Mouse (Mus musculus): ENCODE data around the gene Abraxas2. TPM values are rescaled to one million over a fixed set of nuclear protein-coding genes. Genes with fewer than 3 reads are reported as not detected.
A peak's percentile ranks its signal among the peaks of the same experiment; 100 is the strongest.

Abraxas2 gene
- polyA plus RNA-seq, 1 experiment, result 7.1 TPM

DNA sequence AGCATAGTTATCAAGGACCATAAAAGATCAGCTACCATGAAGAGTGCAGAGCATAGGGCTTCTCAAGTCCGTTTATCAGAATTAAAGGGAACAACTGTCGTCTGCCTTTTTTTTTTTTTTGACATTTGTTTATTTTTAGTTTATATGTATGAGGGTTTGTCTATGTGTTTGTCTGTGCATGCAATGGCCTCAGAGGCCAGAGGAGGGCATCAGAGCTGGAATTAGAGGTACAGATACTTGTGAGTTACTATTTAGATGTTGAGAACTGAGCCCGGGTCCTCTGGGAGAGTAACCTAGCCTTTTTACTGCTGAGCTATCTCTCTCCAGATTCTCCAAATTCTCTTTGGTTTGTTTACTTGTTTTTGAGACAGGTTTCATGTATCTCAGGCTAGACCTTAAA is 44.8 kb downstream of the Abraxas2 start:
- Histone ChIP-seq H3K36me3 (ENCODE audit: control insufficient read depth, insufficient read depth, low read length) (no peaks in the 10 kb centered on the region), H3K4me1 (ENCODE audit: control insufficient read depth, insufficient read depth, insufficient read length) (no peaks in the 10 kb centered on the region), H3K27me3 (ENCODE audit: control insufficient read depth, insufficient read depth, low read length) (no peaks in the 10 kb centered on the region), H3K4me3 (ENCODE audit: extremely low read depth, insufficient read depth, insufficient read length) (no peak overlapping the region), H3K27ac (ENCODE audit: insufficient read depth, low read length) (no peak overlapping the region)
- DNase-seq (ENCODE audit: low read depth in 1 of 2, low spot score in 2 of 2), result no peak
- TF ChIP-seq POLR2A (IDR thresholded peaks at IDR 0.05; ENCODE audit: low read depth, low read length), result no peak
- no peak for TF ChIP-seq CTCF (IDR thresholded peaks at IDR 0.05; ENCODE audit: extremely low read depth, insufficient read depth, insufficient read length, insufficient replicate concordance)
- 72% methylated on average over 3 of the region's 3 CpGs for WGBS

DNA sequence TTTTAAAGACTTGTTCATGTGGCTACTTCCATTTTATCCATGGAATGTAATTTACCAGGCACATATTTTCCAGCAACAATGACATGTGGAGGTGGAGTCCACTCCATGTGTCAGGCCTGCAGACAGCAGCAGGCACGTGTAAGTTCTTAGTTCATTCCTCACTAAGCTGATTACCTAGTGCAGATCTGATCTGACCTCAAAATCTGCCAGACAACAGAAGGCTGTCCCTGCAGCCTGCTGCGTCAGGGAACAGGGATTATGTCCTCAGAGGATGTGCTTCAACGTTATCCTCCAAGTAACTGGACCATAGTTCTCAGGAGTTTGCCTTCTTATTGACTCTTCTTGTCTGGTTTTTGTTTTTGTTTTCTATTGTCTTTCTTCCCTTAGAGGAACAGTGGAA is 62.9 kb downstream of the Abraxas2 start:
- H3K27ac ChIP-seq (ENCODE audit: insufficient read depth, low read length), result no peak overlapping the region
- H3K4me1 ChIP-seq (ENCODE audit: control insufficient read depth, insufficient read depth, insufficient read length), result no peaks in the 10 kb centered on the region
- H3K36me3 ChIP-seq (ENCODE audit: control insufficient read depth, insufficient read depth, low read length), result no peaks in the 10 kb centered on the region
- DNase-seq (ENCODE audit: low read depth in 1 of 2, low spot score in 2 of 2), result no peak
- TF ChIP-seq POLR2A (IDR thresholded peaks at IDR 0.05; ENCODE audit: low read depth, low read length) (no peak), CTCF (IDR thresholded peaks at IDR 0.05; ENCODE audit: extremely low read depth, insufficient read depth, insufficient read length, insufficient replicate concordance) (no peak)
- no peak overlapping the region for H3K4me3 ChIP-seq (ENCODE audit: extremely low read depth, insufficient read depth, insufficient read length)
- no peaks in the 10 kb centered on the region; the same call in 1 of the 2 replicates for H3K27me3 ChIP-seq (ENCODE audit: control insufficient read depth, insufficient read depth, low read length)
- 79% methylated on average over 3 of the region's 3 CpGs for WGBS

- H3K27ac ChIP-seq (ENCODE audit: insufficient read depth, low read length), result no peak overlapping the region
- no peaks in the 10 kb centered on the region for H3K4me1 ChIP-seq (ENCODE audit: control insufficient read depth, insufficient read depth, insufficient read length)
- no peak overlapping the region for H3K4me3 ChIP-seq (ENCODE audit: extremely low read depth, insufficient read depth, insufficient read length)
- 92% methylated on average over 2 of the region's 2 CpGs for WGBS
- H3K36me3 ChIP-seq (ENCODE audit: control insufficient read depth, insufficient read depth, low read length), result no peaks in the 10 kb centered on the region
- H3K27me3 ChIP-seq (ENCODE audit: control insufficient read depth, insufficient read depth, low read length), result no peaks in the 10 kb centered on the region; the same call in 1 of the 2 replicates
- DNase-seq (ENCODE audit: low read depth in 1 of 2, low spot score in 2 of 2), result no peak
- TF ChIP-seq POLR2A (IDR thresholded peaks at IDR 0.05; ENCODE audit: low read depth, low read length) (no peak), CTCF (IDR thresholded peaks at IDR 0.05; ENCODE audit: extremely low read depth, insufficient read depth, insufficient read length, insufficient replicate concordance) (no peak)
Measured at GRCm38 (mm10) chr7:132925227-132925626, 66.2 kb downstream of the Abraxas2 start.

DNA sequence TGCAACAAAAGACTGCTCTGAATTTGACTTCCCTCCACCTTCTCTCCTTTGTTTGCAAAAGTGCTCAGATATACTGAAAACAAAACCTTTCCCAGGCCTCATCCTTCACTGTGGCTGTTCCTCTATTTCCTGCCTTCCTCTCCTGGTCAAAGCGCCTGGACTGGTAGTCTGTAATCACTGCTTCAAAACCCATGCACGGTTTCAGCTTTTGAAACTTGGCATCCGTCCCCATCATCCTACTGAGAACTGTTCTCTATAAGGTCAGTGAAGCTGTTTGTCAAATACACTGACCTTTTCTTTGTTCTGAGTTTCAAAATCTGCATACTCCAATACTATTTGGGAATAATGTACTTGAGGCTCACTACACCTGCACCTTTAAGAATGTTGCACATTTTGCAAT is 68.2 kb downstream of the Abraxas2 start:
- H3K4me3 ChIP-seq (ENCODE audit: extremely low read depth, insufficient read depth, insufficient read length), result no peak overlapping the region
- 67% methylated on average over 3 of the region's 3 CpGs for WGBS
- H3K36me3 ChIP-seq (ENCODE audit: control insufficient read depth, insufficient read depth, low read length), result no peaks in the 10 kb centered on the region
- no peak for TF ChIP-seq POLR2A (IDR thresholded peaks at IDR 0.05; ENCODE audit: low read depth, low read length)
- no peak for TF ChIP-seq CTCF (IDR thresholded peaks at IDR 0.05; ENCODE audit: extremely low read depth, insufficient read depth, insufficient read length, insufficient replicate concordance)
- no peaks in the 10 kb centered on the region for H3K27me3 ChIP-seq (ENCODE audit: control insufficient read depth, insufficient read depth, low read length)
- DNase-seq (ENCODE audit: low read depth in 1 of 2, low spot score in 2 of 2), result no peak
- no peak overlapping the region for H3K27ac ChIP-seq (ENCODE audit: insufficient read depth, low read length)
- no peaks in the 10 kb centered on the region for H3K4me1 ChIP-seq (ENCODE audit: control insufficient read depth, insufficient read depth, insufficient read length)

GRCm38 (mm10) chr7:132930055-132930454 is 71.0 kb downstream of the Abraxas2 start:
- Histone ChIP-seq H3K4me3 (ENCODE audit: extremely low read depth, insufficient read depth, insufficient read length) (no peak overlapping the region), H3K27ac (ENCODE audit: insufficient read depth, low read length) (no peak overlapping the region), H3K36me3 (ENCODE audit: control insufficient read depth, insufficient read depth, low read length) (no peaks in the 10 kb centered on the region), H3K27me3 (ENCODE audit: control insufficient read depth, insufficient read depth, low read length) (no peaks in the 10 kb centered on the region), H3K4me1 (ENCODE audit: control insufficient read depth, insufficient read depth, insufficient read length) (no peaks in the 10 kb centered on the region)
- no peak for DNase-seq (ENCODE audit: low read depth in 1 of 2, low spot score in 2 of 2)
- TF ChIP-seq POLR2A (IDR thresholded peaks at IDR 0.05; ENCODE audit: low read depth, low read length) (no peak), CTCF (IDR thresholded peaks at IDR 0.05; ENCODE audit: extremely low read depth, insufficient read depth, insufficient read length, insufficient replicate concordance) (no peak)
- 91% methylated on average over 5 of the region's 5 CpGs for WGBS

DNA sequence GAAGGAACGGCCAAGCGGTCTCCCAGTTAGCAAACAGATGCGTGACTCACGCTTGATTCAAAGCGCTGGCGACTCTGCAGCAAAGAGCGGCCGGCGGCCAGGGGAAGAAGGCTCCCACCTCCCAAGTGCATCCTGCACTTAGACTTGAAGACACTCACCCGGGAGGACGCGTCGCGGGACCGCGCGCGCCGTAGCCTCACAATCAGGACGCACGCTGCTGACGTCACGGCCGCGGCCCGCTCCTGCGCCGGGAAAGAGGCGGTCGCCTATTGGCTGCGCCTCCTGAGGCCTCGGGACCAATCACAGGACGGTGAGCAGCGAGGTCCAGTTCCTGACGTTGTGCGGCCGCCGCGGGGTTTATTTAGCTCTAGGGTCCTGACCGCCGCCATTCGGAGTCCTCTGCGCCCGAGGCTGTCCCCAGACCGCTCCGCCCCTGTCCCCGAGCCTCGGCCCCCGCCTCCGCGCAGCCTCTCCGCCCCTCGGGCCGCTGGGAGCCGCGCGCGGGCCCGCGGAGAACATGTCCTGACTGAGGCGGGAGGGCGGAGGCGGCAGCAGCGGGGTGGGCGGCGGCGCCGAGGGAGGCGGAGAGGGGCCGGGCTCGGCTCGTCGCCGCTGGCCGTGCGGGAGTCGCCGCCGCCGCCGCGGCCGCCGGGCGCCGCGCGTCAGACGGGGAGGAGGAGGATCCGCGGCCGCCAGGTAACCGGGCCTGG is 72.0 kb downstream of the Abraxas2 start, which contains the start of gene Zranb1:
Zranb1 (plus strand) TSS at position 293 of the 710 bp plus-strand sequence.
- DNase-seq (ENCODE audit: low read depth in 1 of 2, low spot score in 2 of 2), result peak; percentile 92 to 98
- no peaks in the 10 kb centered on the region for H3K4me1 ChIP-seq (ENCODE audit: control insufficient read depth, insufficient read depth, insufficient read length)
- H3K36me3 ChIP-seq (ENCODE audit: control insufficient read depth, insufficient read depth, low read length), result no peaks in the 10 kb centered on the region
- no peaks in the 10 kb centered on the region for H3K27me3 ChIP-seq (ENCODE audit: control insufficient read depth, insufficient read depth, low read length)
- WGBS, result under 1% methylated on average over 85 of the region's 93 CpGs
- no peak for TF ChIP-seq CTCF (IDR thresholded peaks at IDR 0.05; ENCODE audit: extremely low read depth, insufficient read depth, insufficient read length, insufficient replicate concordance)
- TF ChIP-seq POLR2A (IDR thresholded peaks at IDR 0.05; ENCODE audit: low read depth, low read length), result no peak
- H3K4me3 ChIP-seq (ENCODE audit: extremely low read depth, insufficient read depth, insufficient read length), result peak within 1 kb of the TSS; percentile 93
- H3K27ac ChIP-seq (ENCODE audit: insufficient read depth, low read length), result peak within 1 kb of the TSS; percentile 94

Data from spleen, adult 2 months (tissue).